In the genomic region with DNA sequence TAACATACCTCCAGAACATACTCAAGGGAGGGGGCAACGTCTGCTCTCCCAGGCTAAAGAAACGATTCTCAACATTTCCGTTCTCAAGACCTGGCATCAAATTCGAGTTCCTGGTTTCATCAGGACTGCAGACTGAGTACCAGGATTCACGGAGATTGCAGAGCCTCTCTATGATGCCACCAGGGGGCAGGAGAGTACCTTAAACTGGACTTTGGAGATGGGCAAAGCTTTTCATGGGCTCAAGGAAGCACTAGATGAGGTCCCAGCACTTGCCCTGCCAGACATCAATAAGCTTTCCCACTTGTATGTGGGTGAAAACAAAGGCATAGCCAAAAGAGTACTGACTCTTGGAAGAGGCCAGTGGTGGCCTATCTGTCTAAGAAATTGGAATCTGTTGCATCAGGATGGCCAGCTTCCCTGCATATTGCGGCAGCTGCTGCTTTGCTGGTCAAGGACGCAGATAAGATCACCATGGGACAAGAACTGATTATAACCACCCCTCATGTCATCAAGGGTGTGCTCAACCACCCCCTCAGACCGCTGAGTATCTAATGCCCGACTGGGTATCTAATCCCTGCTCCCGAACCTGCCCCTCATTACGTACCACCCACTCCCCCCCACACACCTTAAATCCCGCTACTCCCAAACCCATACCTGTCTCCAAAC, we compare ENCODE assay signal across 8 mouse cellular contexts. TPM values are rescaled to one million over a fixed set of nuclear protein-coding genes. Genes with fewer than 3 reads are reported as not detected.
A peak's percentile ranks its signal among the peaks of the same experiment; 100 is the strongest.
DNase-seq lines count a peak whose midpoint lies in the region; ATAC-seq and TF ChIP-seq lines count a peak whose summit lies in the region.
"Had no signal": no experiment of that assay in that cellular context is flagged by ENCODE, and none has a peak within 500 bp of the region (broad histone marks: within the 10 kb centered on the region; RNA-seq: fewer than 3 reads in every experiment).

No protein-coding gene starts in this region.

- H3K4me1 ChIP-seq in MEL (ENCODE audit: control insufficient read depth in 1 of 2, insufficient read depth in 2 of 2, low read length in 2 of 2), result no peaks in the 10 kb centered on the region
- no peaks in the 10 kb centered on the region for H3K4me1 ChIP-seq in embryonic facial prominence, embryonic 14.5 days (ENCODE audit: control insufficient read depth, insufficient read depth, low read length)
- H3K4me1 ChIP-seq in spleen, adult 2 months (ENCODE audit: control insufficient read depth, insufficient read depth, insufficient read length), result no peaks in the 10 kb centered on the region

- H3K9me3 ChIP-seq in MEL (replicated peaks; ENCODE audit: insufficient read depth, low read length), result no peaks in the 10 kb centered on the region
- no peaks in the 10 kb centered on the region for H3K9me3 ChIP-seq in embryonic facial prominence, embryonic 14.5 days (ENCODE audit: control insufficient read depth, low read length)
- H3K9me3 ChIP-seq: megakaryocyte, embryonic 14.5 days had no signal

- no peak overlapping the region for H3K4me2 ChIP-seq in embryonic facial prominence, embryonic 14.5 days (ENCODE audit: low read depth, low read length)

- WGBS in embryonic facial prominence, embryonic 14.5 days, result 54% methylated on average over 12 of the region's 12 CpGs
- WGBS in spleen, adult 2 months, result 50% methylated on average over 12 of the region's 12 CpGs

- H3K79me2 ChIP-seq in MEL (ENCODE audit: control insufficient read depth, insufficient read depth, low read length, poor library complexity), result no peaks in the 10 kb centered on the region

- TF ChIP-seq POLR2A in MEL (IDR thresholded peaks at IDR 0.05; ENCODE audit: control insufficient read depth in 1 of 2, insufficient read depth in 1 of 2, low read depth in 1 of 2, low read length in 2 of 2, poor library complexity in 1 of 2), result no peak
- TF ChIP-seq POLR2A in spleen, adult 2 months (IDR thresholded peaks at IDR 0.05; ENCODE audit: low read depth, low read length), result no peak

- no peak overlapping the region for H3K9ac ChIP-seq in MEL (ENCODE audit: control insufficient read depth, low read depth, low read length, poor library complexity, severe bottlenecking)
- H3K9ac ChIP-seq in embryonic facial prominence, embryonic 14.5 days (ENCODE audit: low read depth, low read length), result no peak overlapping the region

- TF ChIP-seq CTCF in MEL (IDR thresholded peaks at IDR 0.05 in 2 of 3, conservative IDR thresholded peaks at IDR 0.05 in 1 of 3; ENCODE audit: control insufficient read depth in 1 of 3, insufficient read depth in 1 of 3, low read depth in 2 of 3, low read length in 3 of 3, poor library complexity in 1 of 3, severe bottlenecking in 1 of 3), result peak; percentile 66 to 92 (median 68)
- peak; percentile 40; the same call in 1 of the 2 replicates for TF ChIP-seq CTCF in spleen, adult 2 months (IDR thresholded peaks at IDR 0.05; ENCODE audit: extremely low read depth, insufficient read depth, insufficient read length, insufficient replicate concordance)

- no peaks in the 10 kb centered on the region for H3K27me3 ChIP-seq in MEL (ENCODE audit: control insufficient read depth in 1 of 2, insufficient read depth in 2 of 2, low read length in 2 of 2)
- no peaks in the 10 kb centered on the region for H3K27me3 ChIP-seq in embryonic facial prominence, embryonic 14.5 days (replicated peaks; ENCODE audit: control insufficient read depth, insufficient read depth, low read length)
- no peaks in the 10 kb centered on the region for H3K27me3 ChIP-seq in spleen, adult 2 months (ENCODE audit: control insufficient read depth, insufficient read depth, low read length)

- intact Hi-C loops in heart, postnatal 25 days (cut with DNase I), result loop anchor here (5.0 kb wide), 1 partner anchor 117 kb away; the partner anchor contains the start of gene Tekt5

- peak; percentile 88 for TF ChIP-seq RAD21 in MEL (IDR thresholded peaks at IDR 0.05; ENCODE audit: low read depth, low read length)

- H3K27ac ChIP-seq in MEL (ENCODE audit: control insufficient read depth, low read depth, low read length), result no peak overlapping the region
- H3K27ac ChIP-seq in embryonic facial prominence, embryonic 14.5 days (replicated peaks; ENCODE audit: low read depth, low read length), result no peak overlapping the region
- no peak overlapping the region for H3K27ac ChIP-seq in spleen, adult 2 months (ENCODE audit: insufficient read depth, low read length)

- TF ChIP-seq EP300 in MEL (IDR thresholded peaks at IDR 0.05; ENCODE audit: low read depth in 1 of 2, low read length in 2 of 2), result no peak

- no peak for ATAC-seq in embryonic facial prominence, embryonic 14.5 days (ENCODE audit: low read depth)

- H3K4me3 ChIP-seq in MEL (ENCODE audit: control insufficient read depth in 1 of 2, insufficient read depth in 1 of 2, low read depth in 2 of 2, low read length in 2 of 2), result no peak overlapping the region
- H3K4me3 ChIP-seq in embryonic facial prominence, embryonic 14.5 days (ENCODE audit: low read depth, low read length), result no peak overlapping the region
- H3K4me3 ChIP-seq in spleen, adult 2 months (ENCODE audit: extremely low read depth, insufficient read depth, insufficient read length), result no peak overlapping the region
- H3K4me3 ChIP-seq: megakaryocyte, embryonic 14.5 days had no signal

- peak; percentile 69 for DNase-seq in MEL (ENCODE audit: low read depth, low spot score)
- peak; percentile 54 to 56 for DNase-seq in adrenal gland, postnatal 4 days (ENCODE audit: low spot score in 2 of 2)
- peak; percentile 86 for DNase-seq in embryonic facial prominence, embryonic 14.5 days (ENCODE audit: low spot score)
- DNase-seq in heart, postnatal 25 days (ENCODE audit: low spot score), result peak; percentile 50
- DNase-seq in layer of hippocampus, adult 9-10 months (ENCODE audit: low spot score), result peak; percentile 77
- peak; percentile 82 for DNase-seq in lung, postnatal 25 days (ENCODE audit: low spot score)
- DNase-seq in spleen, adult 2 months (ENCODE audit: low read depth in 1 of 2, low spot score in 2 of 2), result peak; percentile 11 to 54

- no peaks in the 10 kb centered on the region for H3K36me3 ChIP-seq in MEL (ENCODE audit: control insufficient read depth in 1 of 2, insufficient read depth in 2 of 2, low read length in 2 of 2)
- no peaks in the 10 kb centered on the region; the same call in 1 of the 2 replicates for H3K36me3 ChIP-seq in embryonic facial prominence, embryonic 14.5 days (ENCODE audit: control insufficient read depth, insufficient read depth, low read length)
- no peaks in the 10 kb centered on the region for H3K36me3 ChIP-seq in spleen, adult 2 months (ENCODE audit: control insufficient read depth, insufficient read depth, low read length)

TF ChIP-seq in MEL, 35 proteins besides CTCF, POLR2A, EP300 and RAD21:
- TF ChIP-seq CHD1 (IDR thresholded peaks at IDR 0.05; ENCODE audit: low read depth, low read length) (no peak), MXI1 (IDR thresholded peaks at IDR 0.05; ENCODE audit: low read depth, low read length) (no peak), SMC3 (IDR thresholded peaks at IDR 0.05; ENCODE audit: low read depth, low read length) (peak; percentile 95), CHD2 (IDR thresholded peaks at IDR 0.05; ENCODE audit: low read length) (no peak), USF1 (IDR thresholded peaks at IDR 0.05; ENCODE audit: low read depth, low read length) (no peak), ZC3H11A (IDR thresholded peaks at IDR 0.05; ENCODE audit: low read depth, low read length) (peak; percentile 89), E2F4 (IDR thresholded peaks at IDR 0.05; ENCODE audit: borderline replicate concordance, low read depth, low read length) (no peak), BHLHE40 (IDR thresholded peaks at IDR 0.05; ENCODE audit: borderline replicate concordance, low read depth, low read length) (no peak)
TF ChIP-seq in MEL: peak in this region for 2.

RNA-seq across cellular contexts. Expression of gene Emp2, which starts 33.3 kb away (rescaled TPM):
- not detected in 2 replicates for total RNA-seq in MEL (2012; rRNA removed)
- polyA plus RNA-seq in MEL (2012; ENCODE audit: insufficient read depth in 1 of 2, insufficient read length in 2 of 2, low read depth in 1 of 2, low replicate concordance in 2 of 2, missing spikeins in 1 of 2), result not detected
- 10 to 100 TPM in 1 of 2 experiments, 1 to 10 TPM in 1; 9.7 to 12.5 TPM for total RNA-seq in adrenal gland, postnatal 4 days (2021)
- polyA plus RNA-seq in embryonic facial prominence, embryonic 14.5 days (2014; fragmentation: Nextera tagmentation; extraction: Ambion mirVana), result 35.4 and 38.6 TPM in 2 replicates
- total RNA-seq in heart, postnatal 25 days (2021), result 10 to 100 TPM; 38.4 to 44.1 TPM
- 10.9 and 13.1 TPM in 2 replicates for polyA plus RNA-seq in spleen, adult 2 months (2012; rRNA removed)

Comparison
In these comparisons a context has a peak if more than half of its experiments do, and no peak if none do; other contexts are left out.
1. DNase-seq: peak in every context shown above with its lines; median percentile 86 in embryonic facial prominence, embryonic 14.5 days; 82 in lung, postnatal 25 days; 77 in layer of hippocampus, adult 9-10 months; 69 in MEL; 55 in adrenal gland, postnatal 4 days; 50 in heart, postnatal 25 days; 32 in spleen, adult 2 months.
2. RNA of gene Emp2, which starts 33.3 kb away (total RNA-seq): 38.4 to 44.1 TPM in heart, postnatal 25 days and 9.7 to 12.5 TPM in adrenal gland, postnatal 4 days; not detected in MEL; every median in the first group is over 10 times any median in the second.